8 mouse cellular contexts compared by ENCODE assay signal in the genomic region with DNA sequence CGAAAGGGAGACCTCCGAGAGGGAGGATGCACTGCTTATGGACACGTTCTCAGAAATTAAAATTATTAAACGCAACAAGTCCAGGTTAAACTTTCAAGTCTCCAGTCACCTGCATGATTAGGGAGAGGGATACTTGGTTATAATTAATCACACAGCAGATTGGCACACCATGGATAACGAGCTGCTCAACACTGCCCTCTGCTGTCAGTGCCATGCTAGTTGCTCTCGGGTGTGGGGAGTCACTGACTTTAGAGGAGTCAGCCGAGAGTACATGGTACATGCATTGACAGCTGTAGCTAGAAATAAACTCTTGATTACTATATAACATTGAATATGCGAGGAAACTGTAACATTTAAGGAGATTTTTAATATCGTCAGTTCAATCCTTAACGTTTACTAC.
DNase-seq lines count a peak whose midpoint lies in the region; ATAC-seq and TF ChIP-seq lines count a peak whose summit lies in the region.

No protein-coding gene starts in this region.

- H3K27me3 ChIP-seq in thymus, adult 2 months (ENCODE audit: control insufficient read depth, insufficient read depth, low read length), result no peaks in the 10 kb centered on the region

- DNase-seq in frontal cortex, postnatal 10 days (ENCODE audit: low spot score in 2 of 2), result no peak
- DNase-seq in ovary, adult 18-20 months (ENCODE audit: low spot score), result peak; percentile 4
- no peak for DNase-seq in ovary, postnatal 10 days (ENCODE audit: low spot score)
- DNase-seq in cerebellum, adult 11-12 months, result peak; percentile 21
- peak; percentile 69 for DNase-seq in induced T-regulatory cell, adult 2 months (ENCODE audit: low read depth)
- DNase-seq in lung, postnatal 4 days, result peak; percentile 26 to 45
- peak; percentile 66 for DNase-seq in thymus, adult 2 months

- peak; percentile 43; the same call in 1 of the 2 replicates for TF ChIP-seq CTCF in thymus, adult 2 months (IDR thresholded peaks at IDR 0.05; ENCODE audit: borderline replicate concordance, control insufficient read depth, extremely low read depth, insufficient read depth, low read length, poor library complexity)

- 83% methylated on average over 10 of the region's 10 CpGs for WGBS in thymus, adult 2 months

- H3K36me3 ChIP-seq in thymus, adult 2 months (ENCODE audit: control insufficient read depth, insufficient read depth, low read length), result no peaks in the 10 kb centered on the region

- H3K4me1 ChIP-seq in thymus, adult 2 months (replicated peaks; ENCODE audit: control insufficient read depth, insufficient read depth, low read length), result no peaks in the 10 kb centered on the region

- no peak overlapping the region for H3K27ac ChIP-seq in thymus, adult 2 months (ENCODE audit: control insufficient read depth, insufficient read depth, low read length)

- H3K4me3 ChIP-seq in thymus, adult 2 months (ENCODE audit: control insufficient read depth, insufficient read depth, low read length), result no peak overlapping the region

- TF ChIP-seq POLR2A in thymus, adult 2 months (IDR thresholded peaks at IDR 0.05; ENCODE audit: control insufficient read depth, extremely low read depth, insufficient read depth, low read length, poor library complexity), result no peak

- ATAC-seq in frontal cortex, adult (ENCODE audit: low TSS enrichment), result peak; percentile 73; the same call in 1 of the 2 replicates

Comparison
In these comparisons a context has a peak if more than half of its experiments do, and no peak if none do; other contexts are left out.
1. DNase-seq: peak in ovary, adult 18-20 months (single experiment), cerebellum, adult 11-12 months (single experiment), induced T-regulatory cell, adult 2 months (single experiment), lung, postnatal 4 days (2 of 2) and thymus, adult 2 months (single experiment); none in frontal cortex, postnatal 10 days (0 of 2) and ovary, postnatal 10 days (single experiment).